Mouse (Mus musculus): ENCODE results near the gene Gli1. TPM values are rescaled to one million over a fixed set of nuclear protein-coding genes. Genes with fewer than 3 reads are reported as not detected.

Gene Gli1
- polyA plus RNA-seq, 1 experiment from 2014 or later = 9.2 TPM

Other genes with a start within 250 kb of the Gli1 start
- 31.4 and 47.5 TPM in 2 replicates for gene Os9, start 220.8 kb downstream of the Gli1 start, polyA plus RNA-seq (2014; fragmentation: Nextera tagmentation; extraction: Ambion mirVana)
- gene B4galnt1, start 176.7 kb downstream of the Gli1 start, polyA plus RNA-seq (2014; fragmentation: Nextera tagmentation; extraction: Ambion mirVana) = 6.2 and 8.7 TPM in 2 replicates
- gene Slc26a10, start 161.3 kb downstream of the Gli1 start, polyA plus RNA-seq (2014; fragmentation: Nextera tagmentation; extraction: Ambion mirVana) = 2.0 and 2.3 TPM in 2 replicates
- 31.0 and 32.9 TPM in 2 replicates for gene Arhgef25, start 151.9 kb downstream of the Gli1 start, polyA plus RNA-seq (2014; fragmentation: Nextera tagmentation; extraction: Ambion mirVana)
- gene Dtx3, start 146.2 kb downstream of the Gli1 start, polyA plus RNA-seq (2014; fragmentation: Nextera tagmentation; extraction: Ambion mirVana) = 107 and 117 TPM in 2 replicates
- 19.2 and 31.0 TPM in 2 replicates for gene Pip4k2c, start 130.4 kb downstream of the Gli1 start, polyA plus RNA-seq (2014; fragmentation: Nextera tagmentation; extraction: Ambion mirVana)
- 0.37 and 0.57 TPM in 2 replicates for gene Kif5a, start 78.6 kb downstream of the Gli1 start, polyA plus RNA-seq (2014; fragmentation: Nextera tagmentation; extraction: Ambion mirVana)
- 164 and 173 TPM in 2 replicates for gene Dctn2, start 75.6 kb downstream of the Gli1 start, polyA plus RNA-seq (2014; fragmentation: Nextera tagmentation; extraction: Ambion mirVana)
- gene Mbd6, start 53.0 kb downstream of the Gli1 start, polyA plus RNA-seq (2014; fragmentation: Nextera tagmentation; extraction: Ambion mirVana) = 16.2 and 22.3 TPM in 2 replicates
- gene Mars, start 30.2 kb downstream of the Gli1 start, polyA plus RNA-seq (2014; fragmentation: Nextera tagmentation; extraction: Ambion mirVana) = 93.9 and 146 TPM in 2 replicates
- 3.0 and 3.1 TPM in 2 replicates for gene Arhgap9, start 20.0 kb downstream of the Gli1 start, polyA plus RNA-seq (2014; fragmentation: Nextera tagmentation; extraction: Ambion mirVana)
- gene Inhbe, start 12.4 kb upstream of the Gli1 start, polyA plus RNA-seq (2014; fragmentation: Nextera tagmentation; extraction: Ambion mirVana) = 0.07 and 0.08 TPM in 2 replicates
- gene Inhbc, start 28.5 kb upstream of the Gli1 start, polyA plus RNA-seq (2014; fragmentation: Nextera tagmentation; extraction: Ambion mirVana) = 0.10 and 0.22 TPM in 2 replicates
- gene R3hdm2, start 38.4 kb upstream of the Gli1 start, polyA plus RNA-seq (2014; fragmentation: Nextera tagmentation; extraction: Ambion mirVana) = 36.6 and 37.9 TPM in 2 replicates
- 0.39 and 0.50 TPM in 2 replicates for gene Stac3, start 159.7 kb upstream of the Gli1 start, polyA plus RNA-seq (2014; fragmentation: Nextera tagmentation; extraction: Ambion mirVana)
- gene Ndufa4l2, start 173.0 kb upstream of the Gli1 start, polyA plus RNA-seq (2014; fragmentation: Nextera tagmentation; extraction: Ambion mirVana) = 27.1 and 32.7 TPM in 2 replicates
- gene Shmt2, start 180.5 kb upstream of the Gli1 start, polyA plus RNA-seq (2014; fragmentation: Nextera tagmentation; extraction: Ambion mirVana) = 68.9 and 99.8 TPM in 2 replicates
- gene Nxph4, start 192.6 kb upstream of the Gli1 start, polyA plus RNA-seq (2014; fragmentation: Nextera tagmentation; extraction: Ambion mirVana) = 0.49 and 1.2 TPM in 2 replicates

Data from kidney, embryonic 14.5 days (tissue).